Mouse (Mus musculus) urinary bladder, postnatal 4 days (tissue): Measurements from ENCODE around the gene Slc22a23.

Experiments
- DNase-seq, 2 experiments: peaks; one replicate each; pipeline ENCODE4 v3.0.0; 2021 to 2022; ENCODE audit warnings: low spot score in 2 of 2

Slc22a23 gene

GRCm38 (mm10) chr13:34133326-34134071, 211.5 kb downstream of the Slc22a23 start:
- DNase-seq: no peak

GRCm38 (mm10) chr13:34132875-34133274, 212.1 kb downstream of the Slc22a23 start:
- DNase-seq: no peak

GRCm38 (mm10) chr13:34132299-34132698, 212.7 kb downstream of the Slc22a23 start:
- no peak for DNase-seq

GRCm38 (mm10) chr13:34131708-34132060, 213.3 kb downstream of the Slc22a23 start:
- DNase-seq: no peak

GRCm38 (mm10) chr13:34131011-34131707, 213.8 kb downstream of the Slc22a23 start:
- no peak for DNase-seq

- peak in 1 of 2 experiments; percentile 49 for DNase-seq
Observed at GRCm38 (mm10) chr13:34130226-34130731, 214.7 kb downstream of the Slc22a23 start, which contains the start of gene Tubb2b. TSS of gene Tubb2b (minus strand) at chr13:34130466.

- peak in 1 of 2 experiments; percentile 32 for DNase-seq
Observed at GRCm38 (mm10) chr13:34129485-34130225, 215.3 kb downstream of the Slc22a23 start.
